Mouse (Mus musculus) heart, postnatal 0 days (tissue): ENCODE results near the gene Trp53. TPM values are rescaled to one million over a fixed set of nuclear protein-coding genes. Genes with fewer than 3 reads are reported as not detected.

Experiments used
- ATAC-seq: fragments of 200-750 bp; cut with Nextera tagmentation; 2 replicates; pipeline ENCODE4 v1.8.0; 2017; ENCODE audit warnings: low read depth, moderate number of reproducible peaks, moderate library complexity; ENCODE audit not compliant: insufficient read depth
- DNase-seq: peaks from one replicate; pipeline ENCODE4 v3.0.0-alpha.2; 2016; ENCODE audit warnings: low spot score
- H3K27ac ChIP-seq: fragments of 300-500 bp; sonication (generic); 2 replicates; pipeline ENCODE4 v1.5.1; 2014; ENCODE audit warnings: low read depth, mild to moderate bottlenecking
- H3K27me3 ChIP-seq: fragments of 300-500 bp; sonication (generic); 2 replicates; pipeline ENCODE4 v1.6.1; 2014; ENCODE audit warnings: low read length, mixed read lengths; ENCODE audit not compliant: control insufficient read depth, insufficient read depth
- H3K36me3 ChIP-seq: fragments of 300-500 bp; sonication (generic); replicated peaks from 2 replicates; pipeline ENCODE4 v1.6.1; 2014; ENCODE audit warnings: low read length, mixed read lengths; ENCODE audit not compliant: control insufficient read depth, insufficient read depth
- H3K4me1 ChIP-seq: fragments of 300-500 bp; sonication (generic); 2 replicates; pipeline ENCODE4 v1.6.1; 2014; ENCODE audit warnings: antibody characterized with exemption; ENCODE audit not compliant: control insufficient read depth, insufficient read depth
- H3K4me2 ChIP-seq: fragments of 300-500 bp; sonication (generic); 2 replicates; pipeline ENCODE4 v1.6.1; 2014; ENCODE audit warnings: low read depth, mild to moderate bottlenecking, low read length, moderate library complexity
- H3K4me3 ChIP-seq: fragments of 300-500 bp; sonication (generic); 2 replicates; pipeline ENCODE4 v1.5.1; 2014; ENCODE audit warnings: low read depth, low read length
- H3K9ac ChIP-seq: fragments of 300-500 bp; sonication (generic); replicated peaks from 2 replicates; pipeline ENCODE4 v1.6.1; 2014; ENCODE audit warnings: low read depth, low read length, mixed read lengths
- H3K9me3 ChIP-seq: fragments of 300-500 bp; sonication (generic); replicated peaks from 2 replicates; pipeline ENCODE4 v1.6.1; 2016; ENCODE audit warnings: low read length; ENCODE audit not compliant: control insufficient read depth
- CTCF ChIP-seq: IDR thresholded peaks from 2 replicates; pipeline ENCODE4 v1.5.1; 2016; ENCODE audit warnings: antibody characterized with exemption, control low read depth, low read depth
- EP300 ChIP-seq: IDR thresholded peaks from 2 replicates; pipeline ENCODE4 v1.6.1; 2016; ENCODE audit warnings: antibody characterized with exemption, low read depth
- WGBS: fragments of 180-500 bp; shearing (Covaris S2); extraction: QIAGEN DNeasy Blood & Tissue Kit; methylation state at CpG from one replicate; pipeline ENCODE4 v1.1.7; 2014; 5-methylcytosine and 5-hydroxymethylcytosine counted together
- polyA plus RNA-seq: library from polyadenylated mRNA; unstranded; fragments of >200 nt; fragmentation: Nextera tagmentation; extraction: Ambion mirVana; gene quantifications from 2 replicates; pipeline ENCODE4 v1.2.1, GENCODE M21; 2015
- total RNA-seq: library from RNA; depleted of rRNA; stranded (reverse); fragments of >200 nt; gene quantifications from 2 replicates; pipeline ENCODE4 v1.2.3, GENCODE M21; 2014; ENCODE audit warnings: low replicate concordance

The Trp53 gene
- total and polyA plus RNA-seq, 2 experiments from 2014 or later = 31.5 to 33.6 TPM

DNA sequence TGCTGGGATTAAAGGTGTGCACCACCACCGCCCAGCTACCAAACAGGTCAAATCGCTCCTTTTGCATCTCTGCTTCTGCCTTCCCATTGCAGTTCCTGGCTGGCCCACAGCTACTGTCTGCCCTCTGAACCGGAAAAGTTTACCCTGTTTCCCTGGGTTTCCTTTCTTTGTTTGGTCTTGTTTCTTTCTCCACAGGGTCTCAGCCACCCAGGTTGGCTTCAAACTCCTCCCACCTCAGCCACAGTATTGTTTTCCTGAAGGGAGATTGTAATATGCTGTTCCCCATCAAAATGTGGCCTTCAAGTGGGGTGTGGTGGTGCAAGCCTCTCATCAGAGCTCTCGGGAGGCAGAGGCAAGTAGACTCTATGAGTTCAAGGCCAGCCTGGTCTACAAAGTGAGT is 28.8 kb upstream of the Trp53 start:
- H3K4me3 ChIP-seq = no peak overlapping the region
- DNase-seq (no peak), ATAC-seq (no peak)
- no peaks in the 10 kb centered on the region for H3K9me3 ChIP-seq
- no peaks in the 10 kb centered on the region for H3K27me3 ChIP-seq
- peaks cover 7% of the 10 kb centered on the region; the same call in 1 of the 2 replicates for H3K36me3 ChIP-seq
- TF ChIP-seq EP300 = no peak
- no peak for TF ChIP-seq CTCF
- peaks cover 6% of the 10 kb centered on the region; the same call in 1 of the 2 replicates for H3K4me1 ChIP-seq
- 67% methylated on average over 4 of the region's 4 CpGs for WGBS
- H3K4me2 ChIP-seq = no peak overlapping the region
- no peak overlapping the region for H3K9ac ChIP-seq
- no peak overlapping the region for H3K27ac ChIP-seq

DNA sequence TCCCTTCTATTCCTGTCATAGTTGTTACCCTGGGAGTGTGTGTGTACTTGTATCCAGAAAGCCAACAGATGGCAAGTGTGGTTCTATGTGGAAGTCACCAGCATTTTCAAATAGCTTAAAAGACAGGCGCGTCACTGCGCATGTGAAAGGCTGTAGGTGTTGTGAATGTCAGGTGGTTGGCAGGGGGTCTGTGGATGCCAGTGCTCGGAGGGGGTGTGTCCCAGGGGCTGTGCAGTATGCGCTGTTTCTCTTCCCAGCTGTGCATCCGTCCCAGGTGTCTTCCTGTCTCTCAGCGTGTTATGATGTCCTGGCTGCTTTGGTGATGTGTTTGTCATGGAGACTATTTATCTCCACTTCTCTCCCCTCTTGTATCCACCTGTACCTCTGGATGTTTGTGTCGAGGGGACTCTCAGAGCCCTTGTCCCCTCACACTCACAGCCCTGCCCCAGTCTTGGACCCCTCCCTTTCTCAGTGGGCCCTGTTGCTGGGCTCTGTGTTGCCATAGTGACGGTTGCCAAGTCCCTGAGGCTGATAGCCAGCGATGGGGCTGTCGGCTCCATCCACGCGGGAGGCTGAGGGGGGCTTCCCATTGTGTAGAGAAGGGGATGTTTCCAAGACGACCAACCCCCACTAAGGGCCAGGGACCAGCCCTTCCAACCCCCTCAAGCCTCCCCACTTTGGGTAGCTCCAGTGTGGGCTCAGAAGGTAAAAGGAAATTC is 27.4 kb upstream of the Trp53 start:
- Histone ChIP-seq H3K9ac (no peak overlapping the region), H3K27ac (no peak overlapping the region), H3K4me2 (no peak overlapping the region), H3K36me3 (peaks cover 11% of the 10 kb centered on the region; the same call in 1 of the 2 replicates), H3K27me3 (no peaks in the 10 kb centered on the region), H3K9me3 (no peaks in the 10 kb centered on the region), H3K4me1 (no peaks in the 10 kb centered on the region), H3K4me3 (no peak overlapping the region)
- ATAC-seq (no peak), DNase-seq (no peak)
- no peak for TF ChIP-seq CTCF
- no peak for TF ChIP-seq EP300
- 31% methylated on average over 14 of the region's 14 CpGs for WGBS

DNA sequence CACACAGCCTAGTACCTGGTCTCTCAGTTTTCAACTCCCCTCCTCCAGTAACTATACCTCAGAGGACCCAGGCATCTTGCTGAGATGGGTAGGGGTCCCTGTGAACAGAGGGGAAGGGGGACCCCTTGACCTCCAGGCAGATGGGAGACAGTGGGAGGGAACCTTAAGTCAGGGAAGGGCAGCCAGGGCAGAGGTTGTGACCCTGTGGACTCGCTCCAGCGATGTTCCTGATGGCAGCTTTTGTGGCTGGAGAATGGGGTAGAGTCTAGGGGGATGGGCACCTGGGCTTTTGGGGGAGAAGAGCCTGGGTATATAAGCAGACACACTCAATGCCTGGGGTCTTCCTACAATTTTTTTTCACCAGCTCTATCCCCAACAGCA is 26.8 kb upstream of the Trp53 start:
- Histone ChIP-seq H3K27me3 (no peaks in the 10 kb centered on the region), H3K9ac (no peak overlapping the region), H3K4me2 (no peak overlapping the region), H3K4me1 (no peaks in the 10 kb centered on the region), H3K9me3 (no peaks in the 10 kb centered on the region), H3K27ac (no peak overlapping the region), H3K4me3 (no peak overlapping the region), H3K36me3 (peaks cover 11% of the 10 kb centered on the region; the same call in 1 of the 2 replicates)
- TF ChIP-seq CTCF (no peak), EP300 (no peak)
- WGBS = 22% methylated on average over 2 of the region's 2 CpGs
- no peak for ATAC-seq
- no peak for DNase-seq

DNA sequence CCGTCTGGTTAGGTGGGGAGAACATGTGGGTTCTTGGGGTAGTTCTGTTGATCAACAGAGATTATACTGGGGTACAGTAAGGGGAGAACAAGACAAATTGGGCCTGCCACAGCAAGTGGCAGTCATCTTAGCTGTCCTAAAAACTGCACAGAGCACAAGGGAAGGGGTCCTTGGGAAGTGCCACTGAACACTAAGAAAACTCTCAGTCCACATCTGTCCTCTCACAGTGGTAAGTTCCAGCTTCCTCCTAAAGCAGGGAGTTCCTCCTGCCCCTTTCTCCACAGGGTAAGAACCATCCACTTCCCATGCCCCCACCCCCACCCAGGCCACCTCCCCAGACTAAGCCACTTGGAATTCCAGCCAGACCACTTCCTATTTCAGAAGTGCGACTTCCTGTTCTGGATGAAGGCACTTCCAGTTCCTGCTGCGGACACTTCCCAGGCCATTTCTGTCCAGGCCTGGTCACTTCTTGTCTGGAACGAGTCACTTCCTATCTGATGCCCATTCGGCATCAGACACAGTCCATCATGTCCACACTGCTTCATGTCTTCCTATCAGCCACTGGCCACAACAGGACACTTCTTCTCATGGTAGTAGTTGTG is 25.5 kb upstream of the Trp53 start:
- WGBS = 61% methylated on average over 5 of the region's 5 CpGs
- Histone ChIP-seq H3K9ac (no peak overlapping the region), H3K36me3 (peaks cover 11% of the 10 kb centered on the region; the same call in 1 of the 2 replicates), H3K4me3 (no peak overlapping the region), H3K27me3 (no peaks in the 10 kb centered on the region), H3K4me2 (no peak overlapping the region), H3K27ac (no peak overlapping the region), H3K4me1 (no peaks in the 10 kb centered on the region), H3K9me3 (no peaks in the 10 kb centered on the region)
- DNase-seq (no peak), ATAC-seq (no peak)
- TF ChIP-seq CTCF (no peak), EP300 (no peak)

DNA sequence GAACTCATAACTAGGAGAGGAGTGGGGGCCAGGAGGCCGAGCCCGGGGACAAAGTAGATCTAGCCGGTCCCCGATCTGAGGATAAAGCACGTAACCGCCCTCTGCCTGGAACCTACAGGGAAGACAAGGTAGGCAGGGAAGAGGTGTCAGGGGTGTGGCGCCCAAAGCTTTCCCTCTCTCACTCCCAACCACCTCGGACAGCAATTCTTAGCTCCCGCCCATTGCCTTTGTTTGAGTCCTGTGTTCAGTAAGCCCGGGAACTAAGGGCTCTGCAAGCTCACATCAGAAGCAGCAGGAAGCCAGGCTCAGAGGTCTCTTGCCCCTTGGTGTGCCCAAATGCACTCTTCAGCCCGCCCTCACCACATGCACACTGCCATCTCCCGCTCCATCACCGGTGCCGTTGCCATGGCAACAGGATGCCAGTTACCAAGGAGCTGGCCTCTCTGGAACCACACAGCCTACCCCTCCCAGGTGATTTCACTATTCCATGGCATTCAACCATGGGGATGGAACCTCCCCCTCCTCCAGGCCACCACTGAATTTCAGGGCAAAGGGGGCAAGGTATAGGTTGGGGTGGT is 22.7 kb upstream of the Trp53 start:
- ATAC-seq = no peak
- peaks cover 20% of the 10 kb centered on the region; the same call in 1 of the 2 replicates for H3K36me3 ChIP-seq
- H3K27ac ChIP-seq = no peak overlapping the region
- no peak overlapping the region for H3K4me3 ChIP-seq
- no peak for TF ChIP-seq CTCF
- no peaks in the 10 kb centered on the region for H3K27me3 ChIP-seq
- H3K4me1 ChIP-seq = 0 out of 2 replicates have a peak, but pooled peaks cover 12% of the 10 kb centered on the region
- DNase-seq = no peak
- H3K4me2 ChIP-seq = no peak overlapping the region
- no peaks in the 10 kb centered on the region for H3K9me3 ChIP-seq
- H3K9ac ChIP-seq = no peak overlapping the region
- 56% methylated on average over 14 of the region's 14 CpGs for WGBS
